Mouse (Mus musculus): ENCODE data around the gene Simc1. TPM values are rescaled to one million over a fixed set of nuclear protein-coding genes. Genes with fewer than 3 reads are reported as not detected.
A peak's percentile ranks its signal among the peaks of the same experiment; 100 is the strongest.

Simc1 gene
- polyA plus RNA-seq, 1 experiment, result 4.0 TPM

DNA sequence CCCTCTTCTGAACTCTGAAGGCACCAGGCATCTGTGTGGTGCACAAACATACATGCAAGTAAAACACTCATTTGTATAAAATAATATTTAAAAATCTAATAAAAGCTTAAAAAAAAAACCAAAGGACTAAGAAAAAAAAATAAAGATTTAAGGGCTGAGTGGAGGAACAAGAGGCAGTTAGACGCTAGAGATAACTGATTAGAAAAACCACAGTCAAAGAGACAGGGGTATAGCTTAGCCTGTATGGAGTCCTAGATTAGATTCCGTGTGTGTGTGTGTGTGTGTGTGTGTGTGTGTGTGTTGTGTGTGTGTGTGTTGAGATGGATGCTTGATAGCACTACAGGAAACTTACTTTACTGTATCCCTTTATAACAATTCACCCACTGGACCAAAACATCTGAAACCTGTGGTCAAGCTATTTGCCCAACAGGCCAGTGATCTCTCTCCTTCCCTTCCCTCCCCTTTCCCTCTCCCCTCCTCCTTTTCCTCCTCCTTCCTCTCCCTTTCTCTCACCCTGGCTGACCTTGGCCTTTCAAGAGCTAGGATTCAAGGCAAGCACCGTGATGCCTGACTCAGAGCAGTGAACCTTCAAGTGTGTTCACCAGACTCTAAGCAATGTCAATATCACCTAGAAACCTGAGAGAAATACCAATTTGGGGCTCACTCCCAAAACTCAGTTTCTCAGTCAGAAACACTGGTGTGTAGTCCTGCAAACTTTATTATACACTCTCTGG is 1.5 kb upstream of the Simc1 start:
- H3K36me3 ChIP-seq (ENCODE audit: control insufficient read depth, insufficient read depth, low read length), result no peaks in the 10 kb centered on the region
- TF ChIP-seq POLR2A (IDR thresholded peaks at IDR 0.05; ENCODE audit: low read depth, low read length) (no peak), CTCF (IDR thresholded peaks at IDR 0.05; ENCODE audit: extremely low read depth, insufficient read length, insufficient replicate concordance, low read depth, low read length) (no peak)
- H3K4me1 ChIP-seq (ENCODE audit: control insufficient read depth, insufficient read depth, insufficient read length, low read length), result peaks cover 3% of the 10 kb centered on the region
- H3K27me3 ChIP-seq (ENCODE audit: control insufficient read depth, insufficient read depth, low read length), result no peaks in the 10 kb centered on the region
- H3K27ac ChIP-seq (ENCODE audit: insufficient read depth, low read depth, low read length), result no peak overlapping the region
- 54% methylated on average over 3 of the region's 3 CpGs for WGBS
- H3K4me3 ChIP-seq (ENCODE audit: low read depth, low read length), result no peak overlapping the region

DNA sequence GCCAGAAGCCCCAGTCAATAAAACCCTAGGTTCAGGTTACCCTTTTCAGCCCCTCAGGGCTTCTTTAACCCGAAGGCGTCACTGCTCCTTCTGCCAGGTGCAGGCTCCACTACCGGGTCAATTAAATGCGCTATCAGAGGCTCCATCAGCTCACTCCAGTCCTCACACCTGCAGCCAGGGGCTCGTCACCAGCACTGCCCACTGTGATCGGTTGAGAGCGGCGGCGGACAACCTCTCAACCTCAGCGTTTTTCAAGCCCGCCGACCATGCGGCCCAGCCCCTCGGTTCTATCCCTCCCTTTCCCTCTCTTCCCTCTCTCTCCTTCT is 338 bp upstream of the Simc1 start:
- peaks cover 3% of the 10 kb centered on the region for H3K4me1 ChIP-seq (ENCODE audit: control insufficient read depth, insufficient read depth, insufficient read length, low read length)
- 0 out of 2 replicates have a peak overlapping the region, but pooled peaks have one; percentile 41 for H3K27ac ChIP-seq (ENCODE audit: insufficient read depth, low read depth, low read length)
- peak overlapping the region; percentile 86 for H3K4me3 ChIP-seq (ENCODE audit: low read depth, low read length)
- no peaks in the 10 kb centered on the region for H3K36me3 ChIP-seq (ENCODE audit: control insufficient read depth, insufficient read depth, low read length)
- no peaks in the 10 kb centered on the region for H3K27me3 ChIP-seq (ENCODE audit: control insufficient read depth, insufficient read depth, low read length)
- WGBS, result 1% methylated on average over 14 of the region's 14 CpGs
- TF ChIP-seq POLR2A (IDR thresholded peaks at IDR 0.05; ENCODE audit: low read depth, low read length), result no peak
- no peak for TF ChIP-seq CTCF (IDR thresholded peaks at IDR 0.05; ENCODE audit: extremely low read depth, insufficient read length, insufficient replicate concordance, low read depth, low read length)

DNA sequence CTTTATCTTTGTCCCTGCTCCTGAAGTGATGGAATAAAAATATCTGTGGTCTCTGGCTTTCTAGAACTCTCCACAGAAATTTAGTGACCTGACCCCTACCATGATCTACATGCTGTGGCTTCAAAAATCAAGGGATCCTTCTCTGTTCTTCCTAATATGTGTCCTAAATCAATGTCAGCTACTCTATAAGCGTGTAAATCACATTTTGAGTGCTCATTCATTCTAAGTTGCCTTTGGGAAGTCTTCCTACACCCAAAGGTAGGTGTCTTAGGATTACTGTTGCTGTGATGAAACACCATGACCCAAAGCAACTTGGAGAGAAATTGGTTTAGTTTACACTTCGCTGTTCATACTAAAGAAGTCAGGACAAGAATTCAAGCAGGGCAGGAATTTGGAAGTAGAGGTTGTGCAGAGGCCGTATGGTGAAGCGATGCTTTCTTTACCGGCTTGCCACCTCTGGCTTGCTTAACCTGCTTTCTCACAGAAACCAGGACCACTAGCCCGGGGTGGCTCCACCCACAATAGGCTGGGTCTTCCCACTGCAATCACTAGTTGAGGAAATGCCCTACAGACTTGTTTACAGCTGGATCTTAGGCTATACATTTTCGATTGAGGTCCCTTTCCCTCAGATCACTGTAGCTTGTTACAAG is 1.2 kb downstream of the Simc1 start:
- WGBS, result 42% methylated on average over 7 of the region's 7 CpGs
- peak overlapping the region; percentile 86 for H3K4me3 ChIP-seq (ENCODE audit: low read depth, low read length)
- no peaks in the 10 kb centered on the region for H3K36me3 ChIP-seq (ENCODE audit: control insufficient read depth, insufficient read depth, low read length)
- no peaks in the 10 kb centered on the region for H3K27me3 ChIP-seq (ENCODE audit: control insufficient read depth, insufficient read depth, low read length)
- no peak overlapping the region for H3K27ac ChIP-seq (ENCODE audit: insufficient read depth, low read depth, low read length)
- H3K4me1 ChIP-seq (ENCODE audit: control insufficient read depth, insufficient read depth, insufficient read length, low read length), result peaks cover 3% of the 10 kb centered on the region
- TF ChIP-seq CTCF (IDR thresholded peaks at IDR 0.05; ENCODE audit: extremely low read depth, insufficient read length, insufficient replicate concordance, low read depth, low read length), result no peak

DNA sequence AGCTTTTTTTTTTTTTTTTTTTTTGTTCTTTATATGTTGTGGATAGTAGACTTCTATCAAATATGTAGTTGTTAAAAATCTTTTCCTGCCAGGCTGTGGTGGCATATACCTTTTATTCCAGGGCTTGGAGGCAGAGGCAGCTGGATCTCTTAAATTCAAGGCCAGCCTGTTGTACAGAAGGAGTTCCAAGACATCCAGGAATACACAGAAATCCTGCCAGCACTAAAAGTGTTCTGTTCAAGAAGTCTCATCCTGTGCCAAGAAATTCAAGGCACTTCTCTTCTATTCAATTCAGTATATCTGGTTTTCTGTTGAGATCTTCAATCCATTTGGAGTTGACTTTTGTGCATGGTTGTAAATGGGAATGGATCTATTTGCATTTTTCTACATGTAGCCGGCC is 2.3 kb downstream of the Simc1 start:
- no peaks in the 10 kb centered on the region for H3K36me3 ChIP-seq (ENCODE audit: control insufficient read depth, insufficient read depth, low read length)
- H3K27ac ChIP-seq (ENCODE audit: insufficient read depth, low read depth, low read length), result no peak overlapping the region
- no peak for TF ChIP-seq POLR2A (IDR thresholded peaks at IDR 0.05; ENCODE audit: low read depth, low read length)
- TF ChIP-seq CTCF (IDR thresholded peaks at IDR 0.05; ENCODE audit: extremely low read depth, insufficient read length, insufficient replicate concordance, low read depth, low read length), result no peak
- H3K4me3 ChIP-seq (ENCODE audit: low read depth, low read length), result no peak overlapping the region
- no peaks in the 10 kb centered on the region for H3K27me3 ChIP-seq (ENCODE audit: control insufficient read depth, insufficient read depth, low read length)
- WGBS, result 89% methylated on average over 1 of the region's 1 CpGs
- H3K4me1 ChIP-seq (ENCODE audit: control insufficient read depth, insufficient read depth, insufficient read length, low read length), result peaks cover 3% of the 10 kb centered on the region

DNA sequence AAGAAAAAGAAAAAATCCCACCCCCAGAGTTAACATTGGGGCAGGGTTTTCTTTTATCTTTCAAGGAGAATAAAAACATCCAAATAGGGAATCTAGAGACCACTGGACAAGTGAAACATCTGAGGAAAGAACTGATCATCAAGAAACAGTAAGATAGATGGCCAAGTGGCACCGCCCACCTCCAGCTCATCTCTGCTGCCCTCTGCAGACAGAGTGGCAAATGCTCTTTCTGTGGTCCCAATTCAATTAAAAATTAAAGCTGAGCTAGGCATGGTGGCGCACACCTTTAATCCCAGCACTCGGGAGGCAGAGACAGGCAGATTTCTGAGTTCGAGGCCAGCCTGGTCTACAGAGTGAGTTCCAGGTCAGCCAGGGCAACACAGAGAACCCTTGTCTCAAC is 16.6 kb downstream of the Simc1 start:
- Histone ChIP-seq H3K27ac (ENCODE audit: insufficient read depth, low read depth, low read length) (no peak overlapping the region), H3K27me3 (ENCODE audit: control insufficient read depth, insufficient read depth, low read length) (no peaks in the 10 kb centered on the region)
- WGBS, result 93% methylated on average over 4 of the region's 4 CpGs

DNA sequence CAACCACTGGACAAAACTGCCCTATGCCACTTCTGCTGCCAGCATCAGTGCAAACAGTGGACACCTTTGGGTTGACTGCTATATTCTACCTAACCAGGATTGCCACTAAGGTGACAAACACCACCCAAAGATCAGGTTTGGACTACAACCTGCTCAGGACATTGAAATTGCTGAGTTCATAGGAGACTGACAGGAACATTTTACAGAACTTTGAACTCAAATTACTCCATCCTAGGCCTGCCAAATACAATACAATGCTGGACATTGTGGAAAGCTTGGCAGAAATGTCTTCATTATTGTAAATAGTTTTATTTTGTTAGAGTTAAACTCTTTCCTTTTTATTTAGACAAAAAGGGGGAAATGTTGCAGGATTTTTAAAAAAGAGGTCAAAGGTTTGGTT is 17.6 kb downstream of the Simc1 start:
- no peak overlapping the region for H3K4me3 ChIP-seq (ENCODE audit: low read depth, low read length)
- H3K4me1 ChIP-seq (ENCODE audit: control insufficient read depth, insufficient read depth, insufficient read length, low read length), result no peaks in the 10 kb centered on the region
- H3K27ac ChIP-seq (ENCODE audit: insufficient read depth, low read depth, low read length), result no peak overlapping the region
- no peaks in the 10 kb centered on the region for H3K27me3 ChIP-seq (ENCODE audit: control insufficient read depth, insufficient read depth, low read length)
- TF ChIP-seq POLR2A (IDR thresholded peaks at IDR 0.05; ENCODE audit: low read depth, low read length) (no peak), CTCF (IDR thresholded peaks at IDR 0.05; ENCODE audit: extremely low read depth, insufficient read length, insufficient replicate concordance, low read depth, low read length) (no peak)
- peaks cover 8% of the 10 kb centered on the region; the same call in 1 of the 2 replicates for H3K36me3 ChIP-seq (ENCODE audit: control insufficient read depth, insufficient read depth, low read length)

More for the DNA sequence above, 16.6 kb downstream of the Simc1 start:
- TF ChIP-seq POLR2A (IDR thresholded peaks at IDR 0.05; ENCODE audit: low read depth, low read length) (no peak), CTCF (IDR thresholded peaks at IDR 0.05; ENCODE audit: extremely low read depth, insufficient read length, insufficient replicate concordance, low read depth, low read length) (peak; percentile 57; the same call in 1 of the 2 replicates)
- Histone ChIP-seq H3K4me1 (ENCODE audit: control insufficient read depth, insufficient read depth, insufficient read length, low read length) (no peaks in the 10 kb centered on the region), H3K36me3 (ENCODE audit: control insufficient read depth, insufficient read depth, low read length) (peaks cover 11% of the 10 kb centered on the region; the same call in 1 of the 2 replicates), H3K4me3 (ENCODE audit: low read depth, low read length) (no peak overlapping the region)

DNA sequence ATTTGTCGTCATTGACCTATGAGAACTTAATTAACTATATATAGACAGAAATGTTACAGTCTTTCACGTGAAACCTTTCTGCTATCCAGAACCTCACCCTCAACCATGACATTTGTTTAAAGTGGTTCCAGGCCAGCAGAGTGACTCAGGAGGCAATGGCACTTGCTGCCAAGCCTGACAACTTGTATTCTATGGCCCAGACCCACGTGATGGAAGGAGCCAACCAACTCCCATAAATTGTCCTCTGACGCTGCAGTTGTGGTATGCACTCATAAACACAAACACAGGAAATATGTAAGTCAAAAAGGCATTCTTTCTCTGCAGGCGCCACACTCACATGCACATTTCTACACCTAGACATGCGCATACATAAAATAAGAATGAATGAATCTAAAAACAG is 23.6 kb downstream of the Simc1 start:
- Histone ChIP-seq H3K4me1 (ENCODE audit: control insufficient read depth, insufficient read depth, insufficient read length, low read length) (no peaks in the 10 kb centered on the region), H3K4me3 (ENCODE audit: low read depth, low read length) (no peak overlapping the region), H3K27ac (ENCODE audit: insufficient read depth, low read depth, low read length) (no peak overlapping the region), H3K27me3 (ENCODE audit: control insufficient read depth, insufficient read depth, low read length) (no peaks in the 10 kb centered on the region), H3K36me3 (ENCODE audit: control insufficient read depth, insufficient read depth, low read length) (peaks cover 15% of the 10 kb centered on the region; the same call in 1 of the 2 replicates)
- no peak for TF ChIP-seq CTCF (IDR thresholded peaks at IDR 0.05; ENCODE audit: extremely low read depth, insufficient read length, insufficient replicate concordance, low read depth, low read length)
- no peak for TF ChIP-seq POLR2A (IDR thresholded peaks at IDR 0.05; ENCODE audit: low read depth, low read length)
- 86% methylated on average over 6 of the region's 6 CpGs for WGBS

Measured in small intestine, adult 2 months (tissue).